Comparison of ENCODE assay signal across 35 mouse cellular contexts in genomic region chr10:61445016-61445415, GRCm38 (mm10). TPM values are rescaled to one million over a fixed set of nuclear protein-coding genes. Genes with fewer than 3 reads are reported as not detected.
DNase-seq lines count a peak whose midpoint lies in the region; ATAC-seq and TF ChIP-seq lines count a peak whose summit lies in the region.
"Had no signal": no experiment of that assay in that cellular context is flagged by ENCODE, and none has a peak within 500 bp of the region (broad histone marks: within the 10 kb centered on the region; RNA-seq: fewer than 3 reads in every experiment).

No protein-coding gene starts in this region.

- H3K9ac ChIP-seq in stomach, embryonic 16.5 days (ENCODE audit: low read length) = 0 out of 2 replicates have a peak overlapping the region, but pooled peaks have one; percentile 11
- no peak overlapping the region for H3K9ac ChIP-seq in stomach, postnatal 0 days (ENCODE audit: low read length)
- H3K9ac ChIP-seq in liver, postnatal 0 days (replicated peaks) = no peak overlapping the region
- H3K9ac ChIP-seq: forebrain, embryonic 12.5 days; heart, embryonic 12.5 days; hindbrain, embryonic 13.5 days; limb, embryonic 15.5 days; midbrain, embryonic 12.5 days; neural tube, embryonic 15.5 days had no signal

- H3K36me3 ChIP-seq in stomach, embryonic 16.5 days (ENCODE audit: control insufficient read depth, insufficient read depth, low read length) = no peaks in the 10 kb centered on the region
- H3K36me3 ChIP-seq in stomach, postnatal 0 days (ENCODE audit: control insufficient read depth, insufficient read depth, low read length) = no peaks in the 10 kb centered on the region
- peaks cover 36% of the 10 kb centered on the region for H3K36me3 ChIP-seq in liver, postnatal 0 days (replicated peaks; ENCODE audit: insufficient read depth, low read length)
- H3K36me3 ChIP-seq: neural tube, embryonic 15.5 days had no signal

- no peaks in the 10 kb centered on the region for H3K9me3 ChIP-seq in stomach, embryonic 16.5 days (replicated peaks; ENCODE audit: control insufficient read depth, low read length)
- no peaks in the 10 kb centered on the region for H3K9me3 ChIP-seq in stomach, postnatal 0 days (ENCODE audit: control insufficient read depth, low read length)
- H3K9me3 ChIP-seq in liver, postnatal 0 days (ENCODE audit: low read length) = no peaks in the 10 kb centered on the region
- H3K9me3 ChIP-seq: forebrain, embryonic 12.5 days; heart, embryonic 12.5 days; hindbrain, embryonic 13.5 days; limb, embryonic 15.5 days; megakaryocyte, embryonic 14.5 days; midbrain, embryonic 12.5 days; neural tube, embryonic 15.5 days had no signal

- no peaks in the 10 kb centered on the region for H3K27me3 ChIP-seq in stomach, embryonic 16.5 days (ENCODE audit: control insufficient read depth, insufficient read depth, low read length)
- no peaks in the 10 kb centered on the region for H3K27me3 ChIP-seq in stomach, postnatal 0 days (ENCODE audit: control insufficient read depth, insufficient read depth, low read length)
- H3K27me3 ChIP-seq in liver, postnatal 0 days (ENCODE audit: insufficient read depth, low read length) = no peaks in the 10 kb centered on the region
- H3K27me3 ChIP-seq: forebrain, embryonic 12.5 days; heart, embryonic 12.5 days; hindbrain, embryonic 13.5 days; limb, embryonic 15.5 days; megakaryocyte, embryonic 14.5 days; midbrain, embryonic 12.5 days; neural tube, embryonic 15.5 days had no signal

- intact Hi-C loops in gastrocnemius, adult 2 months (cut with DNase I) = no loop called here

- H3K4me2 ChIP-seq in stomach, embryonic 16.5 days (ENCODE audit: low read depth, low read length) = no peak overlapping the region
- H3K4me2 ChIP-seq in stomach, postnatal 0 days (replicated peaks; ENCODE audit: low read depth) = no peak overlapping the region
- no peak overlapping the region; the same call in 1 of the 2 replicates for H3K4me2 ChIP-seq in liver, postnatal 0 days (ENCODE audit: low read depth, low read length)
- H3K4me2 ChIP-seq: forebrain, embryonic 12.5 days; heart, embryonic 12.5 days; hindbrain, embryonic 13.5 days; limb, embryonic 15.5 days; midbrain, embryonic 12.5 days; neural tube, embryonic 15.5 days had no signal

- WGBS in stomach, embryonic 16.5 days = 69% methylated on average over 3 of the region's 3 CpGs
- 64% methylated on average over 3 of the region's 3 CpGs for WGBS in stomach, postnatal 0 days
- 80% methylated on average over 3 of the region's 3 CpGs for WGBS in liver, postnatal 0 days (ENCODE audit: insufficient replicate concordance)

- no peak for TF ChIP-seq EP300 in stomach, postnatal 0 days (optimal IDR thresholded peaks at IDR 0.05)
- TF ChIP-seq EP300 in liver, postnatal 0 days (IDR thresholded peaks at IDR 0.05; ENCODE audit: low read depth) = no peak

- ATAC-seq in stomach, embryonic 16.5 days (ENCODE audit: insufficient read depth, low FRiP score) = no peak
- no peak for ATAC-seq in stomach, postnatal 0 days (ENCODE audit: low FRiP score, low TSS enrichment)
- ATAC-seq in liver, postnatal 0 days = no peak
- ATAC-seq: activated CD4-positive, CD25-positive, alpha-beta regulatory T cell, adult 4 months; CD4-positive, CD25-positive, alpha-beta regulatory T cell, adult 4 months; intestine, embryonic 16.5 days; lung, postnatal 0 days had no signal

- no peak overlapping the region for H3K4me3 ChIP-seq in gastrocnemius, adult 2 months
- H3K4me3 ChIP-seq in stomach, embryonic 16.5 days (replicated peaks; ENCODE audit: low read length) = no peak overlapping the region
- no peak overlapping the region for H3K4me3 ChIP-seq in stomach, postnatal 0 days (ENCODE audit: low read depth, low read length)
- no peak overlapping the region for H3K4me3 ChIP-seq in liver, postnatal 0 days (ENCODE audit: low read depth, low read length)
- H3K4me3 ChIP-seq: erythroblast, embryonic 14.5 days; forebrain, embryonic 12.5 days; heart, adult 2 months; heart, embryonic 12.5 days; hindbrain, embryonic 13.5 days; limb, embryonic 15.5 days; megakaryocyte, embryonic 14.5 days; midbrain, embryonic 12.5 days; myocyte; neural tube, embryonic 15.5 days had no signal

- H3K4me1 ChIP-seq in stomach, embryonic 16.5 days (ENCODE audit: control insufficient read depth, insufficient read depth, low read length) = peaks cover 31% of the 10 kb centered on the region
- 0 out of 2 replicates have a peak, but pooled peaks cover 2% of the 10 kb centered on the region for H3K4me1 ChIP-seq in stomach, postnatal 0 days (replicated peaks; ENCODE audit: control insufficient read depth, insufficient read depth)
- H3K4me1 ChIP-seq in liver, postnatal 0 days (ENCODE audit: insufficient read depth) = peaks cover 52% of the 10 kb centered on the region

- H3K27ac ChIP-seq in gastrocnemius, adult 2 months = peak overlapping the region; percentile 6; the same call in 1 of the 2 replicates
- no peak overlapping the region for H3K27ac ChIP-seq in stomach, embryonic 16.5 days (ENCODE audit: low read length)
- H3K27ac ChIP-seq in stomach, postnatal 0 days (replicated peaks) = no peak overlapping the region
- H3K27ac ChIP-seq in liver, postnatal 0 days (ENCODE audit: low read depth) = 0 out of 2 replicates have a peak overlapping the region, but pooled peaks have one; percentile 32
- H3K27ac ChIP-seq: forebrain, embryonic 12.5 days; heart, adult 2 months; hindbrain, embryonic 13.5 days; limb, embryonic 15.5 days; midbrain, embryonic 12.5 days; neural tube, embryonic 15.5 days had no signal

- DNase-seq in gastrocnemius, adult 2 months = no peak
- no peak for DNase-seq in gastrocnemius, postnatal 25 days
- peak; percentile 33 for DNase-seq in layer of hippocampus, adult 9-11 months
- DNase-seq in layer of hippocampus, postnatal 25 days (ENCODE audit: extremely low spot score in 1 of 2, low spot score in 1 of 2) = no peak
- DNase-seq in stomach, postnatal 0 days (ENCODE audit: low spot score) = no peak
- no peak for DNase-seq in liver, postnatal 0 days
- DNase-seq in spleen, adult 12 weeks (ENCODE audit: low spot score) = no peak
- DNase-seq: adrenal gland, adult 8-10 months; cerebellum, adult 11 months; cerebellum, postnatal 10 days; heart, adult 2 months; heart, postnatal 4 days; kidney, adult 9 months; kidney, postnatal 10 days; lung, adult 18-20 months; lung, postnatal 4 days; retina, postnatal 1 day; right cerebral cortex, postnatal 14 days; thymus, postnatal 4 days had no signal

- no peak for TF ChIP-seq CTCF in gastrocnemius, adult 2 months (IDR thresholded peaks at IDR 0.05)
- TF ChIP-seq CTCF in stomach, postnatal 0 days (IDR thresholded peaks at IDR 0.05; ENCODE audit: low read depth) = no peak
- TF ChIP-seq CTCF in liver, postnatal 0 days (IDR thresholded peaks at IDR 0.05; ENCODE audit: low read depth) = no peak

RNA-seq across cellular contexts. Expression of gene Eif4ebp2, which starts 7.4 kb away (rescaled TPM):
- total RNA-seq in gastrocnemius, adult 2 months (2021) = 100 to 1,000 TPM; 117 to 161 TPM
- total RNA-seq in gastrocnemius, postnatal 25 days (2021) = 100 to 1,000 TPM in 1 of 2 experiments, 10 to 100 TPM in 1; 94.8 to 112 TPM
- 10 to 100 TPM; 49.2 to 51.1 TPM for total RNA-seq in layer of hippocampus, postnatal 25 days (2021)
- 40.7 and 46.6 TPM in 2 replicates for polyA plus RNA-seq in stomach, embryonic 16.5 days (2015; fragmentation: Nextera tagmentation; extraction: Ambion mirVana)
- 41.5 and 47.7 TPM in 2 replicates for polyA plus RNA-seq in stomach, postnatal 0 days (2015; fragmentation: Nextera tagmentation; extraction: Ambion mirVana)
- polyA plus RNA-seq in liver, postnatal 0 days (2015; fragmentation: Nextera tagmentation; extraction: Ambion mirVana) = 43.6 and 46.4 TPM in 2 replicates

RNA-seq across cellular contexts. Expression of gene Nodal, which starts 27.2 kb away (rescaled TPM):
- under 1 TPM in 1 of 2 experiments, not detected in 1; 0.15 TPM for total RNA-seq in gastrocnemius, adult 2 months (2021)
- total RNA-seq in gastrocnemius, postnatal 25 days (2021) = not detected
- total RNA-seq in layer of hippocampus, postnatal 25 days (2021) = under 1 TPM; 0.25 to 0.28 TPM
- polyA plus RNA-seq in stomach, embryonic 16.5 days (2015; fragmentation: Nextera tagmentation; extraction: Ambion mirVana) = 0.21 and 0.31 TPM in 2 replicates
- 0.05 TPM in 1 of 2 replicates, not detected in the other for polyA plus RNA-seq in stomach, postnatal 0 days (2015; fragmentation: Nextera tagmentation; extraction: Ambion mirVana)
- 0.08 and 0.19 TPM in 2 replicates for polyA plus RNA-seq in liver, postnatal 0 days (2015; fragmentation: Nextera tagmentation; extraction: Ambion mirVana)
- total RNA-seq: adrenal gland, adult 8-10 months; common myeloid progenitor, adult 5-6 weeks had no signal
- polyA plus RNA-seq: activated CD4-positive, CD25-positive, alpha-beta regulatory T cell, adult 4 months; CD4-positive, CD25-positive, alpha-beta regulatory T cell, adult 4 months; forebrain, embryonic 12.5 days; heart, embryonic 12.5 days; hindbrain, embryonic 13.5 days; midbrain, embryonic 12.5 days; small intestine, adult 2 months had no signal

RNA-seq across cellular contexts. Expression of gene Lrrc20, which starts 30.6 kb away (rescaled TPM):
- total RNA-seq in gastrocnemius, adult 2 months (2021) = 100 to 1,000 TPM; 133 to 164 TPM
- 100 to 1,000 TPM; 114 to 132 TPM for total RNA-seq in gastrocnemius, postnatal 25 days (2021)
- total RNA-seq in layer of hippocampus, postnatal 25 days (2021) = 10 to 100 TPM; 19.8 to 22.9 TPM
- 5.6 and 6.0 TPM in 2 replicates for polyA plus RNA-seq in stomach, embryonic 16.5 days (2015; fragmentation: Nextera tagmentation; extraction: Ambion mirVana)
- 6.7 and 7.3 TPM in 2 replicates for polyA plus RNA-seq in stomach, postnatal 0 days (2015; fragmentation: Nextera tagmentation; extraction: Ambion mirVana)
- 3.0 TPM in 2 replicates for polyA plus RNA-seq in liver, postnatal 0 days (2015; fragmentation: Nextera tagmentation; extraction: Ambion mirVana)

Comparison
In these comparisons a context has a peak if more than half of its experiments do, and no peak if none do; other contexts are left out.
1. H3K27ac ChIP-seq: peak in gastrocnemius, adult 2 months (single experiment) and liver, postnatal 0 days (single experiment); none in stomach, embryonic 16.5 days (single experiment) and stomach, postnatal 0 days (single experiment).
2. RNA of gene Lrrc20, which starts 30.6 kb away (total RNA-seq): 133 to 164 TPM in gastrocnemius, adult 2 months and 114 to 132 TPM in gastrocnemius, postnatal 25 days; 19.8 to 22.9 TPM in layer of hippocampus, postnatal 25 days; every median in the first group is over 4 times any median in the second.